Mouse (Mus musculus): ENCODE measurements around the gene Dpp4. TPM values are rescaled to one million over a fixed set of nuclear protein-coding genes. Genes with fewer than 3 reads are reported as not detected.

The Dpp4 gene
- polyA plus RNA-seq, 1 experiment from 2014 or later: 26.5 TPM

DNA sequence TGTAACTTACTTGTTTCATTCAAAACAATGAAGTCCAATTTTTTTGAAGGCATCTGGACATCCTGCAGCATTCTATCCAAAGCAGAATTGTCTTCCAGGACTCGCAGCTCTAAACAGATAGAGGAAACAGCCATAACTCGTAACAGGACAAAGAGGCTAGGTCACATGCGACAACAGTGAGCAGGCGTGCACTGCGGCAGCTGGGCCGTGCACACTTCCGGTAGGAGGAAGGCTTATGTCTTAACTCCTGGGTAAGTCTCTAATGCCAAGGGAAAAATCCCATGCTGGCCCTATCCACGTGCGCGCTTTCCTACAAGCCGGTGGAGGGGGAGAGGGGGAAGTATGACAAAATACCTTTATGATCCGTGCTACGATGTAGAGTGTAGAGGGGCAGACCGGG is 55.4 kb downstream of the Dpp4 start:
- WGBS: 75% methylated on average over 14 of the region's 14 CpGs
- H3K4me3 ChIP-seq (ENCODE audit: control insufficient read depth in 1 of 2, insufficient read depth in 1 of 2, low read depth in 1 of 2, low read length in 2 of 2): no peak overlapping the region
- no peak for ATAC-seq (ENCODE audit: insufficient number of reproducible peaks, insufficient read depth, low FRiP score, low read depth)
- H3K9ac ChIP-seq (ENCODE audit: low read length): no peak overlapping the region
- H3K4me2 ChIP-seq (ENCODE audit: low read length): no peak overlapping the region
- H3K36me3 ChIP-seq (ENCODE audit: control insufficient read depth, insufficient read depth, low read length): no peaks in the 10 kb centered on the region
- no peaks in the 10 kb centered on the region for H3K27me3 ChIP-seq (ENCODE audit: control insufficient read depth, insufficient read depth, low read length)
- H3K27ac ChIP-seq (replicated peaks in 1 of 2; ENCODE audit: control insufficient read depth in 1 of 2, insufficient read depth in 1 of 2, low read depth in 2 of 2, low read length in 2 of 2): no peak overlapping the region
- H3K9me3 ChIP-seq (ENCODE audit: control insufficient read depth, low read length): no peaks in the 10 kb centered on the region
- no peaks in the 10 kb centered on the region for H3K4me1 ChIP-seq (ENCODE audit: control insufficient read depth in 2 of 2, insufficient read depth in 2 of 2, low read length in 2 of 2)

DNA sequence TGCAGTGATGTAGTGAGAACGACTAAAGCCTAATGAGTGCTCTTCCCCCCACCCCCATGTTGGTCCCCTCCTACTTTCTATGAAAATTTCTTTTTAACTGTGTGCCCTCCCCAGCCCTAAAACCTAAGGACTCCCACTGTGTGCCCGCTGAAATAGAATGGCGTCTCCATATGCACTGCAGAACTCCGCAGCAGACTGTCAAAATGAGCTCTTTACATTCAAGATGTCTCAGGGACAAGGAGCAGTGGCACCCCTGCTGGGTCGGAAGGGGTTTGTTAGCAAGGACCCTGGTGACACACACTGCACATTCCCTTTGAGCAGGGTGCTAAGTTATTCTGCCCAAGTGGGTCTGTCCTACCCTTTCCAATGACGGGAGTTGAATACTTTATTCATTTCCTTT is 56.3 kb downstream of the Dpp4 start:
- Histone ChIP-seq H3K9ac (ENCODE audit: low read length) (no peak overlapping the region), H3K9me3 (ENCODE audit: control insufficient read depth, low read length) (no peaks in the 10 kb centered on the region), H3K27me3 (ENCODE audit: control insufficient read depth, insufficient read depth, low read length) (no peaks in the 10 kb centered on the region), H3K4me2 (ENCODE audit: low read length) (no peak overlapping the region), H3K36me3 (ENCODE audit: control insufficient read depth, insufficient read depth, low read length) (no peaks in the 10 kb centered on the region), H3K4me3 (ENCODE audit: control insufficient read depth in 1 of 2, insufficient read depth in 1 of 2, low read depth in 1 of 2, low read length in 2 of 2) (no peak overlapping the region), H3K27ac (replicated peaks in 1 of 2; ENCODE audit: control insufficient read depth in 1 of 2, insufficient read depth in 1 of 2, low read depth in 2 of 2, low read length in 2 of 2) (no peak overlapping the region), H3K4me1 (ENCODE audit: control insufficient read depth in 2 of 2, insufficient read depth in 2 of 2, low read length in 2 of 2) (no peaks in the 10 kb centered on the region)
- WGBS: 56% methylated on average over 6 of the region's 6 CpGs
- no peak for ATAC-seq (ENCODE audit: insufficient number of reproducible peaks, insufficient read depth, low FRiP score, low read depth)

DNA sequence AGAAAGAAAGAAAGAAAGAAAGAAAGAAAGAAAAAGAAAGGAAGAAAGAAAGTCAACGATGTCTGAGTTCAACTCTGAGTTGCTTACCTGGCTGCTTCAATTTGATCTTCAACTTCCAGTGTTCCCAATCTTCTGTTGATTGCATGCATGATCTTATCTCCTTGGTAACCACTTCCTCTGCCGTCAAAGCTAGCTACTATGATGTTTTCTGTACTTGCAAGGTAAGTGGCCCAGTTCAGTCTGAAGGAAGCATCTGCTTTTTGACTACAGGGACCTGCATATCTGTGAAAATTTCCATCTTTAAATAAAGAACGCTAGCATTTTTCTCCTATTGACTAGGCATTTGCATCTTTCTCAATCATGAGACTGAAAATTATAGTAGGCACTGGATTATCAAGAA is 60.0 kb downstream of the Dpp4 start:
- no peak for ATAC-seq (ENCODE audit: insufficient number of reproducible peaks, insufficient read depth, low FRiP score, low read depth)
- Histone ChIP-seq H3K9ac (ENCODE audit: low read length) (no peak overlapping the region), H3K9me3 (ENCODE audit: control insufficient read depth, low read length) (no peaks in the 10 kb centered on the region), H3K27me3 (ENCODE audit: control insufficient read depth, insufficient read depth, low read length) (no peaks in the 10 kb centered on the region), H3K36me3 (ENCODE audit: control insufficient read depth, insufficient read depth, low read length) (no peaks in the 10 kb centered on the region), H3K4me2 (ENCODE audit: low read length) (no peak overlapping the region), H3K4me3 (ENCODE audit: control insufficient read depth in 1 of 2, insufficient read depth in 1 of 2, low read depth in 1 of 2, low read length in 2 of 2) (no peak overlapping the region), H3K27ac (replicated peaks in 1 of 2; ENCODE audit: control insufficient read depth in 1 of 2, insufficient read depth in 1 of 2, low read depth in 2 of 2, low read length in 2 of 2) (no peak overlapping the region), H3K4me1 (ENCODE audit: control insufficient read depth in 2 of 2, insufficient read depth in 2 of 2, low read length in 2 of 2) (no peaks in the 10 kb centered on the region)
- 62% methylated on average over 3 of the region's 3 CpGs for WGBS

DNA sequence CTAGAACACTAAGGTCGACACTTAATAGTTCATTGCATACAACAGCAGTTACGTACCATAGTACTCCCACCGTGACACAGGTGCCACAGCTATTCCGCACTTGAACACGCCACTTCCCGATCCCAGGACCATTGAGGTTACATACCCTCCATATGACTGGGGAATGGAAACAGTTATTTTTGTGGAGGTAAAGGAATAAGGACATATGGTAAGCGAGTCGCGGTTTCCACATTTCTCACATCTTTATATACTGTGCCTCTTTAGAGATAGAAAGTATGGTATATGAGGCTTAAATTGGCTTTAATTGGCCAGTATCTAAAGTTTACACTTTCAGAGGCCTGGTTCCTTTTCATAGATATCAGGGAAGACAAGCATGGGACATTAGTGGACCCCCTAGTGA is 64.3 kb downstream of the Dpp4 start:
- H3K27ac ChIP-seq (replicated peaks in 1 of 2; ENCODE audit: control insufficient read depth in 1 of 2, insufficient read depth in 1 of 2, low read depth in 2 of 2, low read length in 2 of 2): no peak overlapping the region
- H3K36me3 ChIP-seq (ENCODE audit: control insufficient read depth, insufficient read depth, low read length): no peaks in the 10 kb centered on the region
- ATAC-seq (ENCODE audit: insufficient number of reproducible peaks, insufficient read depth, low FRiP score, low read depth): no peak
- H3K9me3 ChIP-seq (ENCODE audit: control insufficient read depth, low read length): no peaks in the 10 kb centered on the region
- H3K9ac ChIP-seq (ENCODE audit: low read length): no peak overlapping the region
- H3K4me2 ChIP-seq (ENCODE audit: low read length): no peak overlapping the region
- H3K4me1 ChIP-seq (ENCODE audit: control insufficient read depth in 2 of 2, insufficient read depth in 2 of 2, low read length in 2 of 2): no peaks in the 10 kb centered on the region
- no peak overlapping the region for H3K4me3 ChIP-seq (ENCODE audit: control insufficient read depth in 1 of 2, insufficient read depth in 1 of 2, low read depth in 1 of 2, low read length in 2 of 2)
- no peaks in the 10 kb centered on the region for H3K27me3 ChIP-seq (ENCODE audit: control insufficient read depth, insufficient read depth, low read length)
- WGBS: 90% methylated on average over 9 of the region's 9 CpGs

DNA sequence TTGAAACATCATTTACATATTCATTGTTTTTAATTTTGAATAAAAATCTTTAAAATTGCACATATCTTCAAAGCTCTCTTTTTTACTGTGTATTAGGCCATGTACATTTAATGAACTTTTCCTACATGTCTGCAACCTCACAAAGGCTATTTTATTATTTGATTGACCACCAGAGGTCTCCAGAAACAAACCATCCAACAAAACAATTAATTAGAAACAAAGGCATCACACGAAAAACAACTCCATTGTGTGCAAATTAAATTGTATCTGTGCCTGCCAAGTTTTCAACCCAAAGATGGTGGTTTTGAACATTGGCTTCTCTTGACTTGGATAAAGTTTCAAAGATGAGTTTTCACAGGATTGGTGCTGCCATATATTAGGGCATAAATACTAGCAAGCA is 65.3 kb downstream of the Dpp4 start:
- no peak for ATAC-seq (ENCODE audit: insufficient number of reproducible peaks, insufficient read depth, low FRiP score, low read depth)
- Histone ChIP-seq H3K36me3 (ENCODE audit: control insufficient read depth, insufficient read depth, low read length) (no peaks in the 10 kb centered on the region), H3K4me2 (ENCODE audit: low read length) (no peak overlapping the region), H3K4me3 (ENCODE audit: control insufficient read depth in 1 of 2, insufficient read depth in 1 of 2, low read depth in 1 of 2, low read length in 2 of 2) (no peak overlapping the region), H3K9me3 (ENCODE audit: control insufficient read depth, low read length) (no peaks in the 10 kb centered on the region), H3K9ac (ENCODE audit: low read length) (no peak overlapping the region), H3K27ac (replicated peaks in 1 of 2; ENCODE audit: control insufficient read depth in 1 of 2, insufficient read depth in 1 of 2, low read depth in 2 of 2, low read length in 2 of 2) (no peak overlapping the region), H3K4me1 (ENCODE audit: control insufficient read depth in 2 of 2, insufficient read depth in 2 of 2, low read length in 2 of 2) (no peaks in the 10 kb centered on the region), H3K27me3 (ENCODE audit: control insufficient read depth, insufficient read depth, low read length) (no peaks in the 10 kb centered on the region)
- WGBS: 33% methylated on average over 1 of the region's 1 CpGs

DNA sequence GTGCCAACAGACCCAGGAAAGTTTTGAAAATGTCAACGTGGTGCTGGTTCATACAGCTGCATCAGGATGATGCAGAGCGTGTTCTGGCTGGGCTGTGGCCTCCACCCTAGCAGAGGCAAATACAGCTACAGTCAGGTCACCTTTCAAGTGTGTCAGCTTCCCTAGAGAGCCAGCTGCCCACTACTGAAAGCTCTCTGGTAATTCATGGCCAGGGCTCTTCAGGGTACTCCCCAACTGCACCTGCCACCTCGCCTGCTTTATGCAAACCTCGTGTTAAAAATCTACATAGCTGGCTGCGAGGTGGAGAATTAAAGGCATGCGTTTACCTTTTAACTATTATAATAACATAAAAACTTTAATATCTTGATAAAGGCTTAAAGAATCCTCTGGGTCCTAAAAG is 67.7 kb downstream of the Dpp4 start:
- Histone ChIP-seq H3K4me1 (ENCODE audit: control insufficient read depth in 2 of 2, insufficient read depth in 2 of 2, low read length in 2 of 2) (no peaks in the 10 kb centered on the region), H3K9me3 (ENCODE audit: control insufficient read depth, low read length) (no peaks in the 10 kb centered on the region), H3K9ac (ENCODE audit: low read length) (no peak overlapping the region), H3K4me3 (ENCODE audit: control insufficient read depth in 1 of 2, insufficient read depth in 1 of 2, low read depth in 1 of 2, low read length in 2 of 2) (no peak overlapping the region), H3K36me3 (ENCODE audit: control insufficient read depth, insufficient read depth, low read length) (no peaks in the 10 kb centered on the region), H3K27me3 (ENCODE audit: control insufficient read depth, insufficient read depth, low read length) (no peaks in the 10 kb centered on the region), H3K4me2 (ENCODE audit: low read length) (no peak overlapping the region), H3K27ac (replicated peaks in 1 of 2; ENCODE audit: control insufficient read depth in 1 of 2, insufficient read depth in 1 of 2, low read depth in 2 of 2, low read length in 2 of 2) (no peak overlapping the region)
- WGBS: 64% methylated on average over 6 of the region's 6 CpGs
- no peak for ATAC-seq (ENCODE audit: insufficient number of reproducible peaks, insufficient read depth, low FRiP score, low read depth)

DNA sequence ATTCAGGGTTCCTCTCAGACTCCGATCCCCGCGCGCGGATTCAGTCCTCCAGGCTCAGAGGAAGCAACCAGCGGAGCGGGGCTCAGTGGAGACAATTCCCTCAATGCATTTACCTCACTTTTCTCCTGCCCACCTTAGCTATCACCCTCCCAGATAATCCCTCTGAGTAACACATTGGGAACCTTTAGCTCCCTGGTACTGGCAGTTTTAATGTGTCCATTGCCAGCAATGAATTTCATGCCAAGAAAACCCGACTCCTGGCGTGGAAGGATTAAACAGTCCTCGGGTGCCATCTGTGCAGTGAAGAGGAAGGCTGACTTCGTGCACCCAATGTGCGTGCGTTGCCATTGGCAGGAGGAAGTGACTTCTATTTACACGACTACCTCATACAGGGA is 70.3 kb downstream of the Dpp4 start:
- H3K9me3 ChIP-seq (ENCODE audit: control insufficient read depth, low read length): no peaks in the 10 kb centered on the region
- peak overlapping the region; percentile 37; the same call in 1 of the 2 replicates for H3K4me2 ChIP-seq (ENCODE audit: low read length)
- H3K4me3 ChIP-seq (ENCODE audit: control insufficient read depth in 1 of 2, insufficient read depth in 1 of 2, low read depth in 1 of 2, low read length in 2 of 2): no peak overlapping the region
- H3K9ac ChIP-seq (ENCODE audit: low read length): no peak overlapping the region
- no peaks in the 10 kb centered on the region for H3K36me3 ChIP-seq (ENCODE audit: control insufficient read depth, insufficient read depth, low read length)
- H3K4me1 ChIP-seq (ENCODE audit: control insufficient read depth in 2 of 2, insufficient read depth in 2 of 2, low read length in 2 of 2): no peaks in the 10 kb centered on the region
- no peak overlapping the region for H3K27ac ChIP-seq (replicated peaks in 1 of 2; ENCODE audit: control insufficient read depth in 1 of 2, insufficient read depth in 1 of 2, low read depth in 2 of 2, low read length in 2 of 2)
- no peak for ATAC-seq (ENCODE audit: insufficient number of reproducible peaks, insufficient read depth, low FRiP score, low read depth)
- 33% methylated on average over 14 of the region's 14 CpGs for WGBS
- H3K27me3 ChIP-seq (ENCODE audit: control insufficient read depth, insufficient read depth, low read length): no peaks in the 10 kb centered on the region

DNA sequence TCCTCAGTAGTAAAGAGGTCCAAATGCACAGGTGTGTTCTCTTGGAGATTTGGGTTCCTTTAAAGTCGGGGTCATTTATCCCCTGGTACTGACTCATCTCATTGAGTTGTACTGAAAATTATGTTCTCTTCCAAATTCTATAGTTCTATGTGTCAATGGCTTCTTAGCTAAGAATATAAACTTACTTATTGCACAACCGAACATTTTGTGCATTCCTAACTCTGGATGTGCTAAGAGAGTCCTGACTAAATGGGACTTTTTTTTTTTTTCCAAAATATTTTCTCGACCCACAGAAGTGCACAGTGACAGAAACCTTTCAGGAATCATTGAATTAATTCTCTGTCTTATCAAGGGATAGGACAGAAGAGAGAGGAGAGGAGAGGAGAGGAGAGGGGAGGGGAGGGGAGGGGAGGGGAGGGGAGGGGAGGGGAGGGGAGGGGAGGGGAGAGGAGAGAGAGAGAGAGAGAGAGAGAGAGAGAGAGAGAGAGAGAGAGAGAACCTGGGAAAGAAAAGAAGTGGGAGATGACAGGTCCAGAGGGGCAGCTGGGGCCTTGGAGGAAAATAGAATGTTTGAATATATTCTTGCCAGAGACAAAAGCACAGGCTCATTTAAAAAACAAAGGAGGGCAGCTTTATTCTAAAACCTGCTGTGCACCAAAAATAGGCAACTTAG is 70.8 kb downstream of the Dpp4 start:
- Histone ChIP-seq H3K36me3 (ENCODE audit: control insufficient read depth, insufficient read depth, low read length) (no peaks in the 10 kb centered on the region), H3K4me1 (ENCODE audit: control insufficient read depth in 2 of 2, insufficient read depth in 2 of 2, low read length in 2 of 2) (no peaks in the 10 kb centered on the region), H3K4me2 (ENCODE audit: low read length) (peak overlapping the region; percentile 37; the same call in 1 of the 2 replicates), H3K27ac (replicated peaks in 1 of 2; ENCODE audit: control insufficient read depth in 1 of 2, insufficient read depth in 1 of 2, low read depth in 2 of 2, low read length in 2 of 2) (no peak overlapping the region), H3K4me3 (ENCODE audit: control insufficient read depth in 1 of 2, insufficient read depth in 1 of 2, low read depth in 1 of 2, low read length in 2 of 2) (no peak overlapping the region), H3K9ac (ENCODE audit: low read length) (no peak overlapping the region), H3K27me3 (ENCODE audit: control insufficient read depth, insufficient read depth, low read length) (no peaks in the 10 kb centered on the region), H3K9me3 (ENCODE audit: control insufficient read depth, low read length) (no peaks in the 10 kb centered on the region)
- ATAC-seq (ENCODE audit: insufficient number of reproducible peaks, insufficient read depth, low FRiP score, low read depth): no peak
- WGBS: 64% methylated on average over 3 of the region's 3 CpGs

All from heart, embryonic 14.5 days (tissue).